Mouse (Mus musculus): ENCODE measurements at regions not wholly inside any gene's neighbourhood (a gene's known extent, or its start where the extent isn't known, plus 50 kb on each side); places are given as distances from the start of the nearest gene placed in this dataset.

- no peak for TF ChIP-seq POLR2A (IDR thresholded peaks at IDR 0.05; ENCODE audit: low read depth, low read length)
- TF ChIP-seq CTCF (IDR thresholded peaks at IDR 0.05; ENCODE audit: extremely low read depth, insufficient read depth, insufficient read length, insufficient replicate concordance): no peak
Observed at GRCm38 (mm10) chr16:19884535-19884934, 98.3 kb downstream of the Klhl6 start.

All from spleen, adult 2 months (tissue).